Mouse (Mus musculus): Measurements from ENCODE around the gene Lhpp.

- TF ChIP-seq USF1 (IDR thresholded peaks at IDR 0.05; ENCODE audit: low read depth) (no peak), POLR2A (IDR thresholded peaks at IDR 0.05; ENCODE audit: insufficient read length, low read depth) (no peak)
These were observed 56.1 kb downstream of the Lhpp start for GRCm38 (mm10) chr7:132666516-132666915.

Measured in myocyte (in vitro differentiated cells).